Mouse (Mus musculus): ENCODE data around the gene Gm20388. TPM values are rescaled to one million over a fixed set of nuclear protein-coding genes. Genes with fewer than 3 reads are reported as not detected.

The Gm20388 gene
- polyA plus RNA-seq, 1 experiment from 2014 or later: 2.5 TPM

GRCm38 (mm10) chr8:124146286-124146685 is 4235.6 kb downstream of the Gm20388 start:
- Histone ChIP-seq H3K27ac (no peak overlapping the region), H3K36me3 (no peaks in the 10 kb centered on the region), H3K27me3 (ENCODE audit: low read depth, poor library complexity, severe bottlenecking) (no peaks in the 10 kb centered on the region), H3K4me1 (0 out of 2 replicates have a peak, but pooled peaks cover 7% of the 10 kb centered on the region), H3K4me3 (no peak overlapping the region), H3K9me3 (replicated peaks) (no peaks in the 10 kb centered on the region)
- 87% methylated on average over 5 of the region's 5 CpGs for WGBS
- DNase-seq (ENCODE audit: low spot score): no peak

- Histone ChIP-seq H3K27ac (no peak overlapping the region), H3K9me3 (replicated peaks) (no peaks in the 10 kb centered on the region), H3K27me3 (ENCODE audit: low read depth, poor library complexity, severe bottlenecking) (no peaks in the 10 kb centered on the region), H3K36me3 (no peaks in the 10 kb centered on the region), H3K4me1 (no peaks in the 10 kb centered on the region), H3K4me3 (no peak overlapping the region)
- WGBS: 79% methylated on average over 11 of the region's 11 CpGs
- DNase-seq (ENCODE audit: low spot score): no peak
Observed at GRCm38 (mm10) chr8:124150009-124150408, 4239.4 kb downstream of the Gm20388 start.

GRCm38 (mm10) chr8:124150536-124150935 is 4239.9 kb downstream of the Gm20388 start:
- no peaks in the 10 kb centered on the region for H3K36me3 ChIP-seq
- H3K27ac ChIP-seq: no peak overlapping the region
- no peak for DNase-seq (ENCODE audit: low spot score)
- H3K9me3 ChIP-seq (replicated peaks): no peaks in the 10 kb centered on the region
- no peaks in the 10 kb centered on the region for H3K27me3 ChIP-seq (ENCODE audit: low read depth, poor library complexity, severe bottlenecking)
- WGBS: 85% methylated on average over 5 of the region's 5 CpGs
- H3K4me1 ChIP-seq: no peaks in the 10 kb centered on the region
- H3K4me3 ChIP-seq: no peak overlapping the region

- H3K27me3 ChIP-seq (ENCODE audit: low read depth, poor library complexity, severe bottlenecking): no peaks in the 10 kb centered on the region
- H3K9me3 ChIP-seq (replicated peaks): no peaks in the 10 kb centered on the region
- 79% methylated on average over 6 of the region's 6 CpGs for WGBS
- H3K4me3 ChIP-seq: no peak overlapping the region
- H3K36me3 ChIP-seq: no peaks in the 10 kb centered on the region
- DNase-seq (ENCODE audit: low spot score): no peak
- H3K27ac ChIP-seq: no peak overlapping the region
- H3K4me1 ChIP-seq: no peaks in the 10 kb centered on the region
Observed at GRCm38 (mm10) chr8:124151881-124152280, 4241.2 kb downstream of the Gm20388 start.

- H3K36me3 ChIP-seq: no peaks in the 10 kb centered on the region
- DNase-seq (ENCODE audit: low spot score): no peak
- H3K27ac ChIP-seq: no peak overlapping the region
- WGBS: 89% methylated on average over 8 of the region's 8 CpGs
- H3K4me1 ChIP-seq: no peaks in the 10 kb centered on the region
- H3K4me3 ChIP-seq: no peak overlapping the region
- no peaks in the 10 kb centered on the region for H3K9me3 ChIP-seq (replicated peaks)
- no peaks in the 10 kb centered on the region for H3K27me3 ChIP-seq (ENCODE audit: low read depth, poor library complexity, severe bottlenecking)
Observed at GRCm38 (mm10) chr8:124152771-124153170, 4242.1 kb downstream of the Gm20388 start.

- H3K27me3 ChIP-seq (ENCODE audit: low read depth, poor library complexity, severe bottlenecking): no peaks in the 10 kb centered on the region
- WGBS: 90% methylated on average over 7 of the region's 7 CpGs
- no peak overlapping the region for H3K4me3 ChIP-seq
- H3K4me1 ChIP-seq: no peaks in the 10 kb centered on the region
- H3K9me3 ChIP-seq (replicated peaks): no peaks in the 10 kb centered on the region
- no peak overlapping the region for H3K27ac ChIP-seq
- H3K36me3 ChIP-seq: no peaks in the 10 kb centered on the region
- no peak for DNase-seq (ENCODE audit: low spot score)
Observed at GRCm38 (mm10) chr8:124156324-124156723, 4245.7 kb downstream of the Gm20388 start.

GRCm38 (mm10) chr8:124161683-124162082 is 4251.0 kb downstream of the Gm20388 start:
- DNase-seq (ENCODE audit: low spot score): no peak
- no peaks in the 10 kb centered on the region for H3K4me1 ChIP-seq
- no peaks in the 10 kb centered on the region for H3K9me3 ChIP-seq (replicated peaks)
- no peaks in the 10 kb centered on the region for H3K36me3 ChIP-seq
- no peaks in the 10 kb centered on the region for H3K27me3 ChIP-seq (ENCODE audit: low read depth, poor library complexity, severe bottlenecking)
- 88% methylated on average over 5 of the region's 5 CpGs for WGBS
- H3K4me3 ChIP-seq: no peak overlapping the region
- no peak overlapping the region for H3K27ac ChIP-seq

GRCm38 (mm10) chr8:124163258-124163657 is 4252.6 kb downstream of the Gm20388 start:
- WGBS: 93% methylated on average over 5 of the region's 5 CpGs

GRCm38 (mm10) chr8:124169749-124170148 is 4259.1 kb downstream of the Gm20388 start:
- 78% methylated on average over 7 of the region's 7 CpGs for WGBS
- Histone ChIP-seq H3K9me3 (replicated peaks) (no peaks in the 10 kb centered on the region), H3K27me3 (ENCODE audit: low read depth, poor library complexity, severe bottlenecking) (peaks cover 6% of the 10 kb centered on the region; the same call in 1 of the 2 replicates), H3K27ac (no peak overlapping the region), H3K4me1 (no peaks in the 10 kb centered on the region), H3K4me3 (no peak overlapping the region), H3K36me3 (no peaks in the 10 kb centered on the region)
- DNase-seq (ENCODE audit: low spot score): no peak

More at GRCm38 (mm10) chr8:124163258-124163657, 4252.6 kb downstream of the Gm20388 start:
- Histone ChIP-seq H3K27ac (no peak overlapping the region), H3K4me1 (no peaks in the 10 kb centered on the region), H3K27me3 (ENCODE audit: low read depth, poor library complexity, severe bottlenecking) (no peaks in the 10 kb centered on the region), H3K4me3 (no peak overlapping the region), H3K9me3 (replicated peaks) (no peaks in the 10 kb centered on the region), H3K36me3 (no peaks in the 10 kb centered on the region)
- no peak for DNase-seq (ENCODE audit: low spot score)

- peaks cover 6% of the 10 kb centered on the region; the same call in 1 of the 2 replicates for H3K27me3 ChIP-seq (ENCODE audit: low read depth, poor library complexity, severe bottlenecking)
- no peaks in the 10 kb centered on the region for H3K36me3 ChIP-seq
- H3K4me3 ChIP-seq: no peak overlapping the region
- H3K4me1 ChIP-seq: no peaks in the 10 kb centered on the region
- no peak for DNase-seq (ENCODE audit: low spot score)
- 89% methylated on average over 7 of the region's 7 CpGs for WGBS
- H3K9me3 ChIP-seq (replicated peaks): no peaks in the 10 kb centered on the region
- H3K27ac ChIP-seq: no peak overlapping the region
Observed at GRCm38 (mm10) chr8:124170671-124171070, 4260.0 kb downstream of the Gm20388 start.

GRCm38 (mm10) chr8:124171557-124172528 is 4261.2 kb downstream of the Gm20388 start:
- Histone ChIP-seq H3K4me1 (no peaks in the 10 kb centered on the region), H3K9me3 (replicated peaks) (no peaks in the 10 kb centered on the region), H3K4me3 (no peak overlapping the region), H3K36me3 (no peaks in the 10 kb centered on the region), H3K27me3 (ENCODE audit: low read depth, poor library complexity, severe bottlenecking) (peaks cover 6% of the 10 kb centered on the region; the same call in 1 of the 2 replicates), H3K27ac (no peak overlapping the region)
- 86% methylated on average over 17 of the region's 17 CpGs for WGBS
- no peak for DNase-seq (ENCODE audit: low spot score)

- H3K27me3 ChIP-seq (ENCODE audit: low read depth, poor library complexity, severe bottlenecking): peaks cover 6% of the 10 kb centered on the region; the same call in 1 of the 2 replicates
Observed at GRCm38 (mm10) chr8:124173688-124174087, 4263.0 kb downstream of the Gm20388 start.

GRCm38 (mm10) chr8:124176133-124176532 is 4265.5 kb downstream of the Gm20388 start:
- Histone ChIP-seq H3K27ac (no peak overlapping the region), H3K27me3 (ENCODE audit: low read depth, poor library complexity, severe bottlenecking) (peaks cover 6% of the 10 kb centered on the region; the same call in 1 of the 2 replicates)
- 88% methylated on average over 6 of the region's 6 CpGs for WGBS

More at GRCm38 (mm10) chr8:124173688-124174087, 4263.0 kb downstream of the Gm20388 start:
- Histone ChIP-seq H3K4me1 (no peaks in the 10 kb centered on the region), H3K36me3 (no peaks in the 10 kb centered on the region), H3K9me3 (replicated peaks) (no peaks in the 10 kb centered on the region), H3K27ac (no peak overlapping the region), H3K4me3 (no peak overlapping the region)
- no peak for DNase-seq (ENCODE audit: low spot score)
- WGBS: 90% methylated on average over 4 of the region's 4 CpGs

More at GRCm38 (mm10) chr8:124176133-124176532, 4265.5 kb downstream of the Gm20388 start:
- Histone ChIP-seq H3K9me3 (replicated peaks) (no peaks in the 10 kb centered on the region), H3K4me3 (no peak overlapping the region), H3K4me1 (no peaks in the 10 kb centered on the region), H3K36me3 (no peaks in the 10 kb centered on the region)
- no peak for DNase-seq (ENCODE audit: low spot score)
